Mouse (Mus musculus): ENCODE data around the gene Kdm6b.
A peak's percentile ranks its signal among the peaks of the same experiment; 100 is the strongest.

The Kdm6b gene

GRCm38 (mm10) chr11:69413221-69414181, at the start of gene Kdm6b:
TSS of gene Kdm6b (minus strand) at chr11:69413675.
- DNase-seq = peak; percentile 73

- no peak for DNase-seq
Measured at GRCm38 (mm10) chr11:69461568-69461967, 48.1 kb upstream of the Kdm6b start.

GRCm38 (mm10) chr11:69459883-69460282, 46.4 kb upstream of the Kdm6b start:
- no peak for DNase-seq

GRCm38 (mm10) chr11:69457006-69457579, 43.6 kb upstream of the Kdm6b start:
- no peak for DNase-seq

GRCm38 (mm10) chr11:69452114-69452867, 38.8 kb upstream of the Kdm6b start:
- no peak for DNase-seq

- DNase-seq = no peak
Measured at GRCm38 (mm10) chr11:69447299-69447698, 33.8 kb upstream of the Kdm6b start.

- DNase-seq = no peak
Measured at GRCm38 (mm10) chr11:69443328-69443727, 29.9 kb upstream of the Kdm6b start.

- DNase-seq = no peak
Measured at GRCm38 (mm10) chr11:69437291-69437690, 23.8 kb upstream of the Kdm6b start.

- DNase-seq = no peak
Measured at GRCm38 (mm10) chr11:69433189-69433588, 19.7 kb upstream of the Kdm6b start.

- DNase-seq = peak; percentile 18
Measured at GRCm38 (mm10) chr11:69432640-69432982, 19.1 kb upstream of the Kdm6b start.

- peak; percentile 81 for DNase-seq
Measured at GRCm38 (mm10) chr11:69431829-69432639, 18.6 kb upstream of the Kdm6b start.

- no peak for DNase-seq
Measured at GRCm38 (mm10) chr11:69430631-69431030, 17.2 kb upstream of the Kdm6b start.

- DNase-seq = no peak
Measured at GRCm38 (mm10) chr11:69429313-69429712, 15.8 kb upstream of the Kdm6b start.

- DNase-seq = no peak
Measured at GRCm38 (mm10) chr11:69428751-69429150, 15.3 kb upstream of the Kdm6b start.

- DNase-seq = no peak
Measured at GRCm38 (mm10) chr11:69426246-69426645, 12.8 kb upstream of the Kdm6b start.

GRCm38 (mm10) chr11:69423885-69424284, 10.4 kb upstream of the Kdm6b start:
- no peak for DNase-seq

GRCm38 (mm10) chr11:69422842-69423241, 9.4 kb upstream of the Kdm6b start:
- DNase-seq = no peak

- DNase-seq = no peak
Measured at GRCm38 (mm10) chr11:69421131-69421977, 7.9 kb upstream of the Kdm6b start.

GRCm38 (mm10) chr11:69420554-69421000, 7.1 kb upstream of the Kdm6b start:
- DNase-seq = no peak

- DNase-seq = peak; percentile 54
Measured at GRCm38 (mm10) chr11:69419813-69420553, 6.5 kb upstream of the Kdm6b start.

- DNase-seq = no peak
Measured at GRCm38 (mm10) chr11:69419443-69419812, 6.0 kb upstream of the Kdm6b start.
